Mouse (Mus musculus) heart, embryonic 16.5 days (tissue): Measurements from ENCODE around the gene Ppp1r1c. TPM values are rescaled to one million over a fixed set of nuclear protein-coding genes. Genes with fewer than 3 reads are reported as not detected.
A peak's percentile ranks its signal among the peaks of the same experiment; 100 is the strongest.

Source experiments
- ATAC-seq: fragments of 200-750 bp; cut with Nextera tagmentation; replicated peaks from 2 replicates; pipeline ENCODE4 v1.8.0; 2017; ENCODE audit warnings: moderate number of reproducible peaks; ENCODE audit not compliant: insufficient read depth, low FRiP score; ENCODE audit errors: extremely low read depth
- H3K27ac ChIP-seq: fragments of 300-500 bp; sonication (generic); 2 replicates; pipeline ENCODE4 v1.5.1; 2014; ENCODE audit warnings: mild to moderate bottlenecking, low read length, control low read depth, moderate library complexity
- H3K27me3 ChIP-seq: fragments of 300-500 bp; sonication (generic); 2 replicates; pipeline ENCODE4 v1.6.1; 2014; ENCODE audit warnings: low read length, mixed read lengths; ENCODE audit not compliant: control insufficient read depth, insufficient read depth
- H3K36me3 ChIP-seq: fragments of 300-500 bp; sonication (generic); 2 replicates; pipeline ENCODE4 v1.6.1; 2014; ENCODE audit not compliant: control insufficient read depth, insufficient read depth
- H3K4me1 ChIP-seq: fragments of 300-500 bp; sonication (generic); 2 replicates; pipeline ENCODE4 v1.6.1; 2014; ENCODE audit warnings: low read length, mixed read lengths; ENCODE audit not compliant: control insufficient read depth, insufficient read depth
- H3K4me2 ChIP-seq: fragments of 300-500 bp; sonication (generic); 2 replicates; pipeline ENCODE4 v1.6.1; 2014; ENCODE audit warnings: low read depth, mild to moderate bottlenecking, control low read depth, low read length
- H3K4me3 ChIP-seq: fragments of 300-500 bp; sonication (generic); 2 replicates; pipeline ENCODE4 v1.5.1; 2014; ENCODE audit warnings: mild to moderate bottlenecking, control low read depth, low read length
- H3K9ac ChIP-seq: fragments of 300-500 bp; sonication (generic); 2 replicates; pipeline ENCODE4 v1.6.1; 2014; ENCODE audit warnings: low read length, control low read depth
- H3K9me3 ChIP-seq: fragments of 300-500 bp; sonication (generic); replicated peaks from 2 replicates; pipeline ENCODE4 v1.6.1; 2016; ENCODE audit warnings: low read length; ENCODE audit not compliant: control insufficient read depth
- WGBS: fragments of 180-500 bp; shearing (Covaris S2); extraction: QIAGEN DNeasy Blood & Tissue Kit; methylation state at CpG from one replicate; pipeline ENCODE4 v1.1.7; 2014; 5-methylcytosine and 5-hydroxymethylcytosine counted together
- polyA plus RNA-seq: library from polyadenylated mRNA; unstranded; fragments of >200 nt; fragmentation: Nextera tagmentation; extraction: Ambion mirVana; gene quantifications from 2 replicates; pipeline ENCODE4 v1.2.1, GENCODE M21; 2015

The Ppp1r1c gene
- polyA plus RNA-seq, 1 experiment from 2014 or later: not detected

DNA sequence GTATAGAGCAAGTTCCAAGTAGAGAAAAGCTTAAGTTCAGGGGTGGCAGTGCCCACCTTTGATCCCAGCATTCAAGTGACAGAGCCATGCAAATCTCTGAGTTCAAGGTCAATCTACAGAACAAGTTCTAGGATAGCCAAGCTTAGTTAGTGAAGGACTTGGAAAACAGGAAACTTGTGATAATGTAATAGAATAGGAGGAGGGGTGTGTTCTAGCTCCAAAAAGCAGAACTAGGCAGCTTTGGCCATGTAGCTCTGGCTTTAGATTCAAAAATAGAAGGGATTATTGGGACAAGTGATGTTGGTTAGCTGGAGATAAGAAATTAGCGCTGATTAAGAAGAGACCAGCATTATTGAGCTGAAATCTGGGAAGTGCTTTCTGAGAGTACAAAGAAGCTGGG, 149.3 kb downstream of the Ppp1r1c start:
- Histone ChIP-seq H3K27me3 (no peaks in the 10 kb centered on the region), H3K4me1 (no peaks in the 10 kb centered on the region), H3K9ac (no peak overlapping the region), H3K9me3 (no peaks in the 10 kb centered on the region), H3K4me3 (no peak overlapping the region), H3K36me3 (no peaks in the 10 kb centered on the region), H3K27ac (no peak overlapping the region), H3K4me2 (no peak overlapping the region)
- 67% methylated on average over 1 of the region's 1 CpGs for WGBS
- ATAC-seq: no peak

DNA sequence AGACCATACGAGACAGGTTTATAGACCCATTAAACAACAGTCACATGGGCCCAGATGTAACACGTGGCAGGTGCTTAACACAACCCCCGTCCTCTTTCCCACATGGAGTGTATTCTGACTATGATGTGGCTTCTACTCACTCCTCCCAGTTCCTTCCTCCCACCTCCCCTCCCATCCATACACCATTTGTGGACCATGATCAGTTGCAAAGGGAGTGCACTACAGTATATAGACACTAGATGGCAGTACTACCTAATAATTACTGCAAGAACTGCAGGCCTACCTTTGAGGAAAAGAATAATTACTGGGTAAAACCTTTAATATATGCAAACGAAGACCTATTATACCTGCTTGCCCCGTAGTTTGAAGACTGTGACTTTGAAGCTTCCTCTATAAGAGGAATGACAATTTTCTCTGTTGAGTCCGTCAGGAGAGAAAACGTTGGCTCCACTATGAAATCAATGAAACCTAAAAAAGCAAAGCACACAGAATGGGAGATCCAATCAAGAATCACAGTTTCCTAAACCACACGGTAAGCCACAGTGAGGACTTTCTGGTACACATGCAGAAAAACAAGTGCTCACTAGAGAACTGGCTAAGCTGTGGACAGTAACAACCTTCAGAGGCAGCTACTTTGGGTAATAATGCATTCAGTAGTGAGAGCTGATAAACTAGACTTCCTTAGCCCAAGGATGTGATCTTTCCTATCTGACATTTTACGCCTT, 157.9 kb downstream of the Ppp1r1c start:
- peak; percentile 49; the same call in 1 of the 2 replicates for ATAC-seq
- H3K4me1 ChIP-seq: no peaks in the 10 kb centered on the region
- WGBS: 38% methylated on average over 9 of the region's 9 CpGs
- H3K27me3 ChIP-seq: 0 out of 2 replicates have a peak, but pooled peaks cover 2% of the 10 kb centered on the region
- no peak overlapping the region for H3K27ac ChIP-seq
- H3K4me2 ChIP-seq: no peak overlapping the region
- H3K4me3 ChIP-seq: no peak overlapping the region
- no peaks in the 10 kb centered on the region for H3K36me3 ChIP-seq
- no peaks in the 10 kb centered on the region for H3K9me3 ChIP-seq
- H3K9ac ChIP-seq: no peak overlapping the region

Other genes with a start within 250 kb of the Ppp1r1c start
- 6.2 and 6.4 TPM in 2 replicates for gene Itprid2, start 72.4 kb upstream of the Ppp1r1c start, polyA plus RNA-seq